Mouse (Mus musculus) layer of hippocampus, postnatal 10 days (tissue): ENCODE measurements around the gene Pdzrn4. TPM values are rescaled to one million over a fixed set of nuclear protein-coding genes. Genes with fewer than 3 reads are reported as not detected.
"Not testable (repeated sequence)": the region's sequence is repeated elsewhere in the genome, so short reads cannot be mapped to it uniquely, and the experiment has no call there.

ENCODE experiments used
- DNase-seq, 2 experiments: peaks; one replicate each; pipeline ENCODE4 v3.0.0; 2021; ENCODE audit warnings: low spot score in 2 of 2
- long read RNA-seq: library from polyadenylated mRNA; stranded (forward); transcript quantifications from one replicate; pipeline ENCODE4 v2.0.0, GENCODE M21; 2023
- total RNA-seq, 2 experiments: library from RNA; stranded (reverse); gene quantifications; 2 replicates each; pipeline ENCODE4 v1.2.3; 2021

The Pdzrn4 gene
- total RNA-seq, result 1 to 10 TPM; 7.8 to 9.5 TPM
- long read RNA-seq, partial matches to known transcripts, result 0 of 7 reads
- long read RNA-seq, other reads (novel, unspliced or antisense), result 6 of 7 reads

DNA sequence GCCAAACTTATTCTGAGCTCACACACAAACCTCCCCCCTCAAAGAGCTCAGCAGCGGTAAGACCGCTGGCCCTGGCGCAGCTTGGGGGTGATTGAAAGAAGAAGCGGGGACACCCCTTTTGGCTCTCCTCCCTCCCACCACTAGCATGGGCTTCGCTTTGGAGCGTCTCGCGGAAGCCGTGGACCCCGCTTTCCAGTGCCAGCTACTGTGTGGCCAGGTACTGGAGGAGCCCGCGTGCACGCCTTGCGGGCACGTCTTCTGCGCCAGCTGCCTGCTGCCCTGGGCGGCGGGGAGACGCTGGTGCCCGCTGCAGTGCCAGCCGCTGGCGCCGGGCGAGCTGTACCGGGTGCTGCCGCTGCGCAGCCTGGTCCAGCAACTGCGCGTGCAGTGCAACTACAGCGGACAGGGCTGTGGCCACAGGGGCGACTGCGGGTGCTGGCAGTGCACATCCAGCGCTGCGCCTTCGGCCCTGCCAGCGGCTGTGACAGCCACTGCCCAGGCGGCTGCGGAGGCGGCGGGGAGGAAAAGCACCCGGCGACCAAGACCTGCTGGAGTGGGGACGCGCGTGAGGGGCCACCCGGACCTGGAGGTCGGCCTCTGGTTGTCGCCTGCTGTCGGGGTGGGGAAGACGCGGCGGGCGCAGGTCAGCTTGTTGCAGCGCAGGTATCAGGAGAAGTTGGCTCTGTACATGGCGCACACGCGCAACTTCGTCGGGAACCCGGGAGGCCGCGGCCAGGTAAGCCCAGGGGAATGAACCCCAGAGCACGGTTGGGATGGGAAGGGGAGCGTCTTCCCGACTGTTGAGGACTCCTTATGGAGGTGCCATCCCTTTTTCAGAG lies at the start of gene Pdzrn4:
TSS of gene Pdzrn4 (plus strand) at position 112 of the 839 bp plus-strand sequence.
- DNase-seq, result peak; percentile 46 to 61

GRCm38 (mm10) chr15:92347426-92347825 lies 49.3 kb upstream of the Pdzrn4 start:
- DNase-seq, result no peak

GRCm38 (mm10) chr15:92347902-92348301 lies 48.8 kb upstream of the Pdzrn4 start:
- DNase-seq, result peak; percentile 16 to 21

DNA sequence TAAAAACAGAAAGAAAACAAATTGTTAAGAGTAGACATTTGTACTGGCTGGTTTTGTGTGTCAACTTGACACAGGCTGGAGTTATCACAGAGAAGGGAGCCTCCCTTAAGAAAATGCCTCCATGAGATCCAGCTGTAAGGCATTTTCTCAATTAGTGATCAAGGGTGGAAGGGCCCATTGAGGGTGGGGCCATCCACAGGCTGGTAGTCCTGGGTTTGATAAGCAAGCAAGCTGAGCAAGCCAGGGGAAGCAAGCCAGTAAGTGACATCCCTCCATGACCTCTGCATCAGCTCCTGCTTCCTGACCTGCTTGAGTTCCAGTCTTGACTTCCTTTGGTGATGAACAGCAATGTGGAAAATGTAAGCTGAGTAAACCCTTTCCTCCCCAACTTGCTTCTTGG lies 48.2 kb upstream of the Pdzrn4 start:
- not testable (repeated sequence) for DNase-seq

- DNase-seq, result no peak
Measured at GRCm38 (mm10) chr15:92364153-92364552, 32.5 kb upstream of the Pdzrn4 start.

DNA sequence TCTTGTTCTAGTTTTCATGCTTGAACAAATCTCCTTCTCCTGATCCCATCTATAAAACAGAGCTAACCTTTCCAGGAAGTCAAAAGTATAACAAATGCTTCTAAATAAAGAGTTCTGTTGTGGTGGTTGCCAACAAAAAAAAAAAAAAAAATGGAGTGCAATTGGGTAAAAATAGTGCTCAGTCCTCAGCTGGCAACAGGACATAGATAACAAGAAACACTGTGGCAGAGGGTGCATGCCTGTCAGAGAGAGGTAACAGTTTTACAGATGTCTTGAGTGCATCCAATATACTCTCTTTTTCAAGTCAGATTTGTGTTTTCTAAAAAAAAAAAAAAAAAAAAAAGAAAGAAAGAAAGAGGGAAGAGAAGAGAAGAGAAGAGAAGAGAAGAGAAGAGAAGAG lies 32.1 kb upstream of the Pdzrn4 start:
- no peak for DNase-seq

- DNase-seq, result no peak
Measured at GRCm38 (mm10) chr15:92394811-92395210, 1.9 kb upstream of the Pdzrn4 start.

DNA sequence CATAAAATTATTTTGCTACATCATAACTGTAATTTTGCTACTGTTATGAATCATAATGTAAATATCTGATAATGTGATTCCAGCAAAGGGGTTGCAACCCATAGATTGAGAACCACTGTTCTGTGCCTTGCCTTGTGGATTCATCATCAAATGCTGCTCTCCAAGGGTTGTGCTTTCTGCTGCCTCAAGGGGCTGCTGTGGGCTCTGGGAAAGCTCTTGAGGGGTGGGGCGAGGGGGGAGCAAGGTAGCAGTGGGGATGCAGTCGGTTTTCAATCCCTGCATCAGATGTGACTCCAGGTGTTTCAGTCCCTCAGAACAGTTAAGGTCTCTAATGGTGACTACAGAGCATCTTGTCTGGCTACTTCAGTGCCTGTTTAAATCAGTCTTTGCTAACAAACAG lies 2.1 kb downstream of the Pdzrn4 start:
- no peak for DNase-seq

GRCm38 (mm10) chr15:92399278-92399677 lies 2.6 kb downstream of the Pdzrn4 start:
- no peak for DNase-seq

- DNase-seq, result no peak
Measured at GRCm38 (mm10) chr15:92401554-92401953, 4.9 kb downstream of the Pdzrn4 start.

GRCm38 (mm10) chr15:92415323-92415722 lies 18.6 kb downstream of the Pdzrn4 start:
- no peak for DNase-seq

DNA sequence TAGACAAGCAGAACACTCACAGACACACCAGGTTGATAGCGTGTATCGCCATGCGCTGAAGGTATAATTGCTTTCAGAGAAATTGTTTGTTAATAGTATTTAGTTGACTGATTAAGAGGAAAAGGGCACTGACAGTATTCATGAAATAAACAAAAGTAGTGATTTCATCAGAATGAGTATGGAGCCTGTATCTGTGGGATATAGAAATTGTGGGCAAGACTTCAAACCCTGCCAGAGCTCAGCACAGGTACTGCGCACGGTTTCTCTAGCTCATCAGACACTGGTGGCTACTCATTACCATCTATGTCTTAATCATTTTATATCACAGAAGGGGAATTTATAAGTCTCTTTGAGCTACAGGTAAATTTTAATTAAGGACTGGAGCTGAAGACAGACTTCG lies 19.5 kb downstream of the Pdzrn4 start:
- no peak for DNase-seq

GRCm38 (mm10) chr15:92416658-92417057 lies 20.0 kb downstream of the Pdzrn4 start:
- DNase-seq, result no peak

DNA sequence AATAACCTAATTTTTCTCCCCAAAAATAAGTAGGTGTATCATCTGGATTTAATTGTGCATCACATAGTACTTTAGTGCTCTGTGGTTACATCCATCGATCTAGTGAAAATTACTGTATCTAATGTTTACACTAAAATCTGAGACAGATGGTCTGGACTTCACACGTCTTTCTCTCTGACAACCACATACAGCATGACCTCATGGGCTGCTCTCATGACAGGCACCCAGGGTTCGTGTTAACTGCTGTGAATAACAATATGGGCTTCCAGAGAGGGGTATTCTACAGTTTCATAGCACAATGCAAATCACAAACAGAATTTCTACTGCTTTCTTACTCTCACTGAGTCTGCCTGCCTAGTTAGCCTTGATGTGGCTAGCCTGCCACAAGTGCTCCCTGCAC lies 20.4 kb downstream of the Pdzrn4 start:
- DNase-seq, result no peak

DNA sequence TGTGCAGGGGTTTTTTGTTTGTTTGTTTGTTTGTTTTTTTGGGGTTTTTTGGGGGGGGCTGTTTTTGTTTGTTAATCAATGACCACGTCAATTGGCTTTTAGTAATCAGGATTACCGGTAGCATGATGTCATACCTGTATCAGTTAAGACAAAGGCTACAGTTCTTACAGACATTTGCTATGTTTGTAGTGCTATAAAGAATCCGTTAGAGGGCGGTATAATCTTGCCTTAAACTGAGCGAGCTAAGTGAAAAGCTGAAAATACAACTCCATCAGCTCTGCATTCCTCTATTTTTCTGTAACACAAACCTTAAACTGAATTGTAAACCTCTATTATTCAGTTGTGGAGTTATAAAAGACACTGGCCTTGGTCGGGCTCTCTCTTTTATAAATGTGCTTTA lies 37.9 kb downstream of the Pdzrn4 start:
- no peak for DNase-seq

DNA sequence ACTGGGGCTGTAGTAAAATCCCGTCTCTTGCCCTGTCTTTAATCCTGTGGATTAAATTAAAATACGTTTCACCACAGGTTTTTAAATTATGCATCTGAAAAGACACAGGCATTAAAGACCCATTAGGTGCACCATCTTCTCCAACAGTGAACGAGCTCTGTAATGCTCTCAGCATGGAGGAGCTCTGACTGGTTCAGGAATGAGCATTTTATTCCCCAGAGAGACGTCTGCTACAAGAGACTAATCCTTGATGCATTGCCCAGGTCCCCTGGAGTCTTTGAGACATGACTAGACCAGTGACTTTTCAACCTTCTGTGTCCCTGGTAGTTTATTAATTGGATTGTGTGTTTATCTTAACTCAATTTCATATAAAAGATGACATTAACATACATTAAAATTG lies 38.6 kb downstream of the Pdzrn4 start:
- DNase-seq, result no peak

DNA sequence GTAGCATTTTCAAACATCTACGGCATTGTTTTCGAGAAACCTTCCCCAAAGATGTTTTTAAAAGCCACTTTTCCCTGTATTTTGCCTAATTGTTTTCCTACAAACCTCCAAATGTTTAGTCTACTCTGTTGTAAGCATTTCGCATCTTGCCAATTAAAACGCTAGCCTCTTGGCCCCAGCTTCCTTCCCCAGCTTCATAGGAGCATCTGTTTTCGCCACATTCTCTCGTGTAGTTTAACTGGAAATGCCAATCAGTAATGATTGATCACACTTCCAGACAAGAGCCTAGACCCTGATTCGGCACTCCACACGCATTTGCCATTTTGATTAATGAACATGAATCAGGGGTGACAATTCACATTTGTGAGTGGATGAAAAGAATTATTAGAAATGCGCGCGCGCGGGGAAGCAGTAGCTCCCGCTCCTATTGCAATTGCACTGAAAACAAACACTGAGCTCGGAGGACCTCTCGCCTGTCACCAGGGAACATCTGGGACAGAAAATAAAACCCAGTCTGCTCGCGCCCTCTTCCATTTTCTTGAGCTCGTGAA lies 45.0 kb downstream of the Pdzrn4 start:
- DNase-seq, result no peak

- DNase-seq, result peak; percentile 58 to 74
Measured at GRCm38 (mm10) chr15:92447708-92448147, 51.0 kb downstream of the Pdzrn4 start.

GRCm38 (mm10) chr15:92449112-92449511 lies 52.4 kb downstream of the Pdzrn4 start:
- DNase-seq, result no peak

DNA sequence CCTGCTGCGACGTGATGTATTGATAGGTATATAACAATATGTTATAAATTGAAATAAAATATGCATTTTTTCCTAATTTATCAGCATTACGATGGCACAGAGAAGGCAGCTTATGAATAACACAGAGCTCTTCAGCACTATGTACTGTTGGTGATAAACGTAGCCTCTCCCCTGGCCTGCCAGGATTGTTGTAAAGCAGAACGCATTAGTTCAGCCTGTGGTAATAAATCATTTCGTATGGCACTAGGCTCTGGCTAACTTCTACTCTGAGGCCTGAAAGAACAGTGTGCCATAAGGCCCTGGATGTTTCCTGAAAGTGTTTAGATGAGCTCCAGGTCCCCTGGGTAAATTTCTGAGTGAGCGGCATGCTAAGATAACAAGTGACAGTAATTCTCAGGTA lies 55.9 kb downstream of the Pdzrn4 start:
- DNase-seq, result no peak

- peak; percentile 14 to 26 for DNase-seq
Measured at GRCm38 (mm10) chr15:92482198-92482597, 85.5 kb downstream of the Pdzrn4 start.

DNA sequence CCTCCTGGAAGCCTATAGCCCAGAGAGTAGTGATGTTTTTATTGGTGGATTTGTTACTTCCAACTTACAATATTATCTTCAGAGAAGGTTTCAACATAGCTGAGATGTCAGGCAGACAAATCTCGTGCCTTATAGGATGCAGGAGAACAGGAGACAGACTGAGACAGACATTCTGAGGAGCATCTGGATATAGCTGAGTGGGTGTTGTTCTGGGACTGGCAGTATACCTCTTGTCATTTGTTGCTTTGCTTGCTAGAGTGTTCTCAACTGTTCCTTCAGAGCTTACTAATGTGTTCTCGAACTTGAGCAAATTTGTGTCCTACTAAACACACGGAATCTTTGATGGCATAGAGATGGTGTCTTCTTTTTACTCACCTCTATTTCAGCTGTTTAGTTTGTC lies 94.7 kb downstream of the Pdzrn4 start:
- no peak for DNase-seq
